Comparison of ENCODE assay signal across 15 mouse cellular contexts in the genomic region with DNA sequence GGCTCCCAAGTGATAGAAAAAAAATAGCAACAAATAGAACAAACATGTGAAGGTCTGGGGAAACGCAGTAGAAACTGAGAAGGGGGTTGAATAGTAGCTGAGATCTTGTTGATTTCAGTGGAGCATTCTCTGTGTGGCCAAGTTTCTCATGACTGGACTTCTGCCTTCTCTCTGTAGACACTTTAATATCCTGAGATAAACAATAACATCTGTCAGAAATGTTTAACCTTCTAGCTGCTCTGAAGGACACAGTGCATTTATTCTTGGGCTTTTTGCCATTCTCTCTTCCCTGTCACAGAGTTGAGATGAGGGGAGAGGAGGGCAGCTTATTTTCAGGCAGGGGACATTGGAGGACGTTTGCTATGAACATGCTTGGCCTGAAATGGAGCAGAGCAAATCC.
"Had no signal": no experiment of that assay in that cellular context is flagged by ENCODE, and none has a peak within 500 bp of the region (broad histone marks: within the 10 kb centered on the region; RNA-seq: fewer than 3 reads in every experiment).

No protein-coding gene starts in this region.

- H3K9ac ChIP-seq: hindbrain, embryonic 12.5 days; liver, embryonic 15.5 days; midbrain, embryonic 15.5 days; neural tube, embryonic 12.5 days had no signal

- DNase-seq: kidney, postnatal 10 days; thymus, adult 2 months; thymus, postnatal 25 days had no signal

- H3K27ac ChIP-seq: hindbrain, embryonic 12.5 days; left cerebral cortex, adult 2 months; limb, embryonic 10.5 days; liver, embryonic 15.5 days; macrophage; midbrain, embryonic 15.5 days; neural tube, embryonic 12.5 days had no signal

- ATAC-seq: hindbrain, embryonic 16.5 days; inflammation-experienced regulatory T-cells, adult 6 months; midbrain, embryonic 15.5 days had no signal

- H3K27me3 ChIP-seq: hindbrain, embryonic 12.5 days; liver, embryonic 15.5 days; megakaryocyte, embryonic 14.5 days; midbrain, embryonic 15.5 days; neural tube, embryonic 12.5 days had no signal

- H3K36me3 ChIP-seq: hindbrain, embryonic 12.5 days; limb, embryonic 10.5 days; liver, embryonic 15.5 days; midbrain, embryonic 15.5 days; neural tube, embryonic 12.5 days had no signal

- H3K4me3 ChIP-seq: hindbrain, embryonic 12.5 days; left cerebral cortex, adult 2 months; limb, embryonic 10.5 days; liver, embryonic 15.5 days; megakaryocyte, embryonic 14.5 days; midbrain, embryonic 15.5 days; neural tube, embryonic 12.5 days had no signal

- H3K9me3 ChIP-seq: hindbrain, embryonic 12.5 days; limb, embryonic 10.5 days; liver, embryonic 15.5 days; megakaryocyte, embryonic 14.5 days; midbrain, embryonic 15.5 days; neural tube, embryonic 12.5 days had no signal

- H3K4me1 ChIP-seq: liver, embryonic 15.5 days; megakaryocyte, embryonic 14.5 days; neural tube, embryonic 12.5 days had no signal

- H3K4me2 ChIP-seq: hindbrain, embryonic 12.5 days; liver, embryonic 11.5 days; liver, embryonic 15.5 days; midbrain, embryonic 11.5 days; midbrain, embryonic 15.5 days; neural tube, embryonic 12.5 days had no signal
